Mouse (Mus musculus) ES-E14 (cell line): ENCODE measurements around the gene Dbnl.

Source experiments
- CHD2 ChIP-seq: IDR thresholded peaks from 2 replicates; pipeline ENCODE4 v1.6.1; 2014; ENCODE audit warnings: mild to moderate bottlenecking, low read depth, low read length, inconsistent platforms
- HCFC1 ChIP-seq: IDR thresholded peaks from 2 replicates; pipeline ENCODE4 v1.6.1; 2012; ENCODE audit warnings: low read length, inconsistent platforms, borderline replicate concordance; ENCODE audit not compliant: insufficient read depth
- ZNF384 ChIP-seq: IDR thresholded peaks from 2 replicates; pipeline ENCODE4 v1.6.1; 2012; ENCODE audit warnings: low read depth, low read length, inconsistent platforms

DNA sequence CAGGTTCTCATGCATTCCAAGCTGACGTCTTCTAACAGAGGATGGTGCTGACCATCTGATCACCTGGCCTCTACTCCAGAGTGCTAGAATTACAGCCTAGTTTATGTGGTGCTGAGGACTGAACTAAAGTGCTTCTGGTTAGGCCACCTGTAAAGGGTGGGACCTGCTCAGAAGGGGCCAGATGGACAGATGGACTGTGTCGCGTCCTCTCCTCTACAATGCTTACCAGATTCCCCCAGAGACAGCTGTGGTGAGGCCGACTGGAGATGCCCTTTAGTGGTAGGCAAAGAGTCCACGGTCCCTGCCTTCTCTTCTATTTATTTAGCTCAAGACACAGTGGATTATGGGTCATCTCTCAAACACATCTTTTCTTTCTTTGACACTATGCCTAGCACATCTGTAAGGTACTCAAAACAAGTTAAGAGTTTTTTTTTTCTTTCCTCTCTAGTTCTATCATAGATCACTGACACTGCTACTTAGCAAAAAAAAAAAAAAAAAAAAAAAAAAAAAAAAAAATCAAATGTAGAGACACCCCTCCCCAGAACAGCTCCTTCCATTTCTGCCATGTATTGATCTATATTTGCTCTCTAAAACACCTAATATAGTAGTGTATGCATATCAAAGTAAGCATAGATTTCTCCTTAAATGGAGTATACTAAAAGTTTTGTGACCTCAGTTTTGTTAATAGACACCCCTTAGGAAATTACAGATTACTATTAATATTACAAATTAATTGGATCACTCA is 49.2 kb upstream of the Dbnl start:
- TF ChIP-seq ZNF384 (no peak), CHD2 (no peak), HCFC1 (no peak)
